Mouse (Mus musculus) midbrain, embryonic 14.5 days (tissue): ENCODE data around the gene Panx2. TPM values are rescaled to one million over a fixed set of nuclear protein-coding genes. Genes with fewer than 3 reads are reported as not detected.
A peak's percentile ranks its signal among the peaks of the same experiment; 100 is the strongest.

Experiments used
- ATAC-seq: fragments of 200-750 bp; cut with Nextera tagmentation; 2 replicates; pipeline ENCODE4 v1.8.0; 2017; ENCODE audit warnings: moderate number of reproducible peaks, moderate library complexity; ENCODE audit not compliant: low FRiP score, low TSS enrichment
- DNase-seq: peaks from one replicate; pipeline ENCODE4 v3.0.0-alpha.2; 2015
- H3K27ac ChIP-seq: fragments of 300-500 bp; sonication (generic); replicated peaks from 2 replicates; pipeline ENCODE4 v1.5.1; 2014; ENCODE audit warnings: mild to moderate bottlenecking, low read depth, low read length, moderate library complexity
- H3K27me3 ChIP-seq: fragments of 300-500 bp; sonication (generic); 2 replicates; pipeline ENCODE4 v1.6.1; 2014; ENCODE audit warnings: low read length, control low read depth, mixed read lengths; ENCODE audit not compliant: control insufficient read depth, insufficient read depth
- H3K36me3 ChIP-seq: fragments of 300-500 bp; sonication (generic); 2 replicates; pipeline ENCODE4 v1.6.1; 2014; ENCODE audit warnings: low read length, control low read depth; ENCODE audit not compliant: control insufficient read depth, insufficient read depth
- H3K4me1 ChIP-seq: fragments of 300-500 bp; sonication (generic); 2 replicates; pipeline ENCODE4 v1.6.1; 2014; ENCODE audit warnings: mild to moderate bottlenecking, antibody characterized with exemption, low read length, control low read depth; ENCODE audit not compliant: control insufficient read depth, insufficient read depth
- H3K4me2 ChIP-seq: fragments of 300-500 bp; sonication (generic); 2 replicates; pipeline ENCODE4 v1.6.1; 2014; ENCODE audit warnings: mild to moderate bottlenecking, low read length, moderate library complexity
- H3K4me3 ChIP-seq: fragments of 300-500 bp; sonication (generic); replicated peaks from 2 replicates; pipeline ENCODE4 v1.5.1; 2014; ENCODE audit warnings: low read depth, low read length
- H3K9ac ChIP-seq: fragments of 300-500 bp; sonication (generic); replicated peaks from 2 replicates; pipeline ENCODE4 v1.6.1; 2014; ENCODE audit warnings: mild to moderate bottlenecking, low read length, moderate library complexity
- H3K9me3 ChIP-seq: fragments of 300-500 bp; sonication (generic); 2 replicates; pipeline ENCODE4 v1.6.1; 2016; ENCODE audit warnings: low read length, control low read depth, mixed read lengths; ENCODE audit not compliant: control insufficient read depth
- WGBS: fragments of 180-500 bp; shearing (Covaris S2); extraction: QIAGEN DNeasy Blood & Tissue Kit; methylation state at CpG from one replicate; pipeline ENCODE4 v1.1.7; 2014; 5-methylcytosine and 5-hydroxymethylcytosine counted together
- polyA plus RNA-seq: library from polyadenylated mRNA; unstranded; fragments of >200 nt; fragmentation: Nextera tagmentation; extraction: Ambion mirVana; gene quantifications from 2 replicates; pipeline ENCODE4 v1.2.1, GENCODE M21; 2014

The Panx2 gene
- polyA plus RNA-seq, 1 experiment from 2014 or later = 6.6 TPM

DNA sequence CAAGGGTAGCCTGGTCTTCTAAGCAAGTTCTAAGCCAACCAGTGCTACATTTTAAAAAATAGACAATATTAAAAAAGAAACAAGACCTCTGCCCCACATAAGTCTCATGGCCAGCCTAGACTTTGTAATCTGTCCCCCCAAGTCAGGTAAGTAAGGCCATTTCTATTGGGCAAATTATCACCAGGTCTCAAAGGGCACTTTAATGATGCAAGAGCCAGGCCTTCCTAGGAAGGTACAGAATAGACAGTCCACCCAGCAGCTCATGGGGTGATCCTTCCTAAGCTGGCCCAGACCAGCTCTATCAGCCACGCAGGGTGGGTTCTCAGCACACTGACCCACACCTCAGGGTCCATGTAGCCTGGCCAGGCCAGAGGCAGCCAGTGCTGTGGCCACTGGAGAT, 24.4 kb downstream of the Panx2 start:
- DNase-seq (no peak), ATAC-seq (no peak)
- Histone ChIP-seq H3K27me3 (no peaks in the 10 kb centered on the region), H3K4me1 (peaks cover 8% of the 10 kb centered on the region; the same call in 1 of the 2 replicates), H3K27ac (no peak overlapping the region), H3K4me3 (no peak overlapping the region), H3K9ac (no peak overlapping the region), H3K4me2 (no peak overlapping the region), H3K36me3 (peaks cover 69% of the 10 kb centered on the region), H3K9me3 (no peaks in the 10 kb centered on the region)
- WGBS = 96% methylated on average over 1 of the region's 1 CpGs

DNA sequence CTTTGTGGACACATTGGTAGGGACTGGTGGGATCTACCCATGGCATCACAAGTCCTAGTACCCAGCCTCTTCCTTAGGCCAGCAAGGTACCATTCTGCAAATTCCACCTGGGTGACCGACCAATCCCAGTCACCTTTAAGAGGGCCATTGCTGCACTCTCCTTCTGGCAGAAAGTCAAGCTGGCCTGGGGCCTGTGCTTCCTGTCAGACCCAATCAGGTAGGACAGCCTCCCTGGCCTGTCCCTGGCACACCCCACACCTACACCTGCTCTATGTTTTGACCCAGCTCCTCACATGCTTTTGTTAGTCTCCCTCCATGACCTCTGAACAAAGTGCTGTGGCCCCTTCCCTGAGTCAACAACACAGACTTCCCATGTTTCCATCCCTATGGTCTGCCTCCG, 25.3 kb downstream of the Panx2 start:
- no peak for DNase-seq
- WGBS = 92% methylated on average over 2 of the region's 2 CpGs

DNA sequence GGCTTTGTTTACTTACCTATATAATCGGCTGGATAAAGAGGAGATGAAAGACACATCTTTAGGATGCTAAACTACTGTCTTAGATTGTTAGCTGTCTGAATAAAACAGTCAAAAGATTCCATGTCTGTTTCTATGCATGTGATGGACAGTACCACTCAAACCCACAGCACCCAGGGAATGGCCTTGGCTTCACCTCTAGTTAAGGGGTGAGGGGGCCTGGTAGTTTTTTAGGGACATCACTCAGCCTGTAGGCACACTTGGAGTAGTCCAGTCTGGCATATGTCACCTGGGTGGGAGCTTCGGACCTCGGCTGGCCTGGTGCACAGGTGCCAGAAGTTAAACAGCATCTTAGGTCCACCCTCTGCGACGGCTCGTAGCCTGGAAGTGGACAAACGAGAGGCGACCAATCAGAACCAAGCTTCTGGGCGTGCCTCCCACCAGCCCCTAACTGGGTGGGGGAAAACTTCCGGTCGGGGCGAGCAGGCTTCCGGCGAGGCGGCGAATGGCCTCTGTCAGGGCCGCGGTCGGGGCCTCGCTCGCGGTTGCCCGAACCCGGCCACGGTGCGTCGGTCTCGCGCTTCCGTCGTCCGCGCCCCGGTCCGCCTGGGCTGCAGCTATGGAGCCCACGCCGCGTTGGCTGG, 29.2 kb downstream of the Panx2 start, which contains the start of gene Selenoo:
Gene Selenoo (plus strand): TSS at position 478 of the 641 bp plus-strand sequence.
- H3K36me3 ChIP-seq = peaks cover 57% of the 10 kb centered on the region
- WGBS = 2% methylated on average over 38 of the region's 38 CpGs

More for the DNA sequence above, 25.3 kb downstream of the Panx2 start:
- H3K9ac ChIP-seq = no peak overlapping the region
- no peaks in the 10 kb centered on the region for H3K27me3 ChIP-seq
- H3K36me3 ChIP-seq = peaks cover 65% of the 10 kb centered on the region
- ATAC-seq = no peak
- no peak overlapping the region for H3K4me3 ChIP-seq
- no peak overlapping the region for H3K27ac ChIP-seq
- H3K4me2 ChIP-seq = no peak overlapping the region
- no peaks in the 10 kb centered on the region for H3K9me3 ChIP-seq
- peaks cover 10% of the 10 kb centered on the region for H3K4me1 ChIP-seq

DNA sequence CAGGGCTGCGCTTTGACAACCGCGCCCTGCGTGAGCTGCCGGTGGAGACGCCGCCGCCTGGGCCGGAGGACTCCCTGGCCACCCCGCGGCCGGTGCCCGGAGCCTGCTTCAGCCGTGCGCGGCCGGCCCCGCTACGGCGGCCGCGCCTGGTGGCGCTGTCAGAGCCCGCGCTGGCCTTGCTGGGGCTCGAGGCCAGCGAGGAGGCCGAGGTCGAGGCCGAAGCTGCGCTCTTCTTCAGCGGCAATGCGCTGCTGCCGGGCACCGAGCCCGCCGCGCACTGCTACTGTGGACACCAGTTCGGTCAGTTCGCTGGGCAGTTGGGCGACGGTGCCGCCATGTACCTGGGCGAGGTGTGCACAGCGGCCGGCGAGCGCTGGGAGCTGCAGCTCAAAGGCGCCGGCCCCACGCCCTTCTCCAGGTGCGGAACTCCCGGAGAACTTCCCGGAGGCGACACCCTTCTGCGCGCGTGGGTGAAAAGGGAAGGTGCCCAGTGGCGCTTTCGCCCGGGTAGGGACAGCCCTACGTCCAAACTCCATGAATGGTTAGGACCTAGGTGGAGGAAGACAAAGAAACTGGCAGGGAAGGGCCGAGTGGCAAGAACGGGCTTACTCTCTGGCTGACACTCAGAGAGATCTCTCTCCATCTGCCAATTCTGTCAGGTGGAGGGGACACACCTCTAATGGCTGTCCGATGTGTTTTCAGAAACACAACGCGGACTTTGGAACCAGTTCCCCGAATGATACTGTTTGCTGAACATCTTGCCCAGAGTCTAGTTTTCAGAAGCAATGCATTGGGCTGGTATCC, 29.9 kb downstream of the Panx2 start:
- Histone ChIP-seq H3K4me1 (peaks cover 16% of the 10 kb centered on the region), H3K4me3 (peak overlapping the region; percentile 91), H3K36me3 (peaks cover 57% of the 10 kb centered on the region), H3K27me3 (no peaks in the 10 kb centered on the region), H3K27ac (peak overlapping the region; percentile 89), H3K9ac (peak overlapping the region; percentile 90), H3K9me3 (no peaks in the 10 kb centered on the region), H3K4me2 (peak overlapping the region; percentile 94)
- peak; percentile 55 for ATAC-seq
- no peak for DNase-seq
- 3% methylated on average over 68 of the region's 68 CpGs for WGBS

More for the DNA sequence above, 29.2 kb downstream of the Panx2 start, which contains the start of gene Selenoo:
- DNase-seq (peak; percentile 95), ATAC-seq (peak; percentile 94)
- Histone ChIP-seq H3K9me3 (no peaks in the 10 kb centered on the region), H3K27ac (peak within 1 kb of the TSS; percentile 89), H3K4me1 (peaks cover 16% of the 10 kb centered on the region), H3K27me3 (no peaks in the 10 kb centered on the region), H3K4me2 (peak within 1 kb of the TSS; percentile 94), H3K4me3 (peak within 1 kb of the TSS; percentile 91), H3K9ac (peak within 1 kb of the TSS; percentile 90)

DNA sequence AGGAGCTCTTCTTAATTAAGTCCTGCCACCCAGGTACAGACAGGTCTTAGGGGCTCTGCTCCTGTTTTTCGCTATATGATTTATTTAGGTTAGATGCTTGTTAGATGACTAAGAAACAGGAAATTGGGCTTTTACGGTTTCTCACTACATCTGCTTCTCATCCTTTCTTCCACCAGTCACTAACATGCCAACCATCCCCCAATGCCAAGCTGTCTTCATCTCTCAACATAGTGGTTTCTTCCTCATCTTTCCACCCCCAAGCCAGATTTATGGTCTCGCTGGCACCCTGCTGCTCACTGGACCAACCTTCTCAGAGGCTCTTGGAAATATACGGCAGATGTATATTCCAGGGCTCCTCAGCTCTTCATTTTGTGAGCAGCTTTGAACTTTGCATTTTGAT, 31.1 kb downstream of the Panx2 start:
- no peak overlapping the region for H3K9ac ChIP-seq
- no peak overlapping the region for H3K27ac ChIP-seq
- H3K4me2 ChIP-seq = peak overlapping the region; percentile 94; the same call in 1 of the 2 replicates
- H3K36me3 ChIP-seq = peaks cover 57% of the 10 kb centered on the region
- 88% methylated on average over 4 of the region's 4 CpGs for WGBS
- H3K4me3 ChIP-seq = no peak overlapping the region
- no peaks in the 10 kb centered on the region for H3K27me3 ChIP-seq
- DNase-seq (no peak), ATAC-seq (no peak)
- H3K4me1 ChIP-seq = peaks cover 16% of the 10 kb centered on the region
- no peaks in the 10 kb centered on the region for H3K9me3 ChIP-seq

DNA sequence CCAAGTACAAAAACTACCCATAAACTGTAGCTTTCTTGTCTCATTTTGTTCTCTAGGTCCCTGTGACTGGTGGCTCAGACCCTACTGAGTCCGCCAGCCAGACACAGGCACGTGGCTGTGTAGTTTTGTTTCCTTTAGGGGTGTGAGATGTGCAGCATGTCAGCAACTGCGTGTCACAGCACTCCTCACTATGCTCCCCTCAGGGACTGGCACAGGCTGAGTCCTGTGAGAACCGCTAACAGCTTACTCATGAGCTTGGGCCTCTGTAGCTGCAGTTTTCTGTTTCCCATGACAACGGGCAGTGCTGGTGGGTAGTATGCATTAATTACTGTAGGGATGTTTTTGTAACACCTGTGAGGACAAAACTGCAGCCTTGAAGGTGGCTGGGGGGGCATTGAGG, 32.6 kb downstream of the Panx2 start:
- H3K9me3 ChIP-seq = no peaks in the 10 kb centered on the region
- ATAC-seq = no peak
- peaks cover 16% of the 10 kb centered on the region for H3K4me1 ChIP-seq
- DNase-seq = no peak
- H3K4me3 ChIP-seq = no peak overlapping the region
- no peak overlapping the region for H3K27ac ChIP-seq
- whole genome bisulfite sequencing = 74% methylated on average over 5 of the region's 5 CpGs
- no peak overlapping the region for H3K9ac ChIP-seq
- H3K4me2 ChIP-seq = no peak overlapping the region
- H3K27me3 ChIP-seq = no peaks in the 10 kb centered on the region
- peaks cover 57% of the 10 kb centered on the region for H3K36me3 ChIP-seq

DNA sequence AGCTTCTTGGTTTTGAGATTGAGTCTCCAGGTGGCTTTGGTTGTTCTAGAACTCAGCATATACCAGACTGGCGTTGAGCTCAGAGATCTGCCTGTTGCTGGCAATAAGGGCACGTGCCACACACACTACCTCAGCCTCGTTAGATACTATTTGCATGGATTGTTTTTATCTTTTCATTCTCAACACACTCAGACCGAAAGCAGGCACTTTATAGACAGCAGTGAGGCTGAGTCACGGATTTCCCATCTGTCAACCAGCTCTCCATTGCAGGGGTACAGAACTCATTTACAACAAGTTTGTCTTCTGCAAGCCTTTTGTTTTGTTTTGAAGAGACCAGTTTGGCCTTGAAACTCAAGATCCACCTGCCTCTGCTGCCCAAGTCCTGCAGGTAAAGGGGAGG, 37.9 kb downstream of the Panx2 start:
- 95% methylated on average over 5 of the region's 5 CpGs for WGBS
- H3K4me1 ChIP-seq = no peaks in the 10 kb centered on the region
- no peak overlapping the region for H3K9ac ChIP-seq
- no peak overlapping the region for H3K27ac ChIP-seq
- H3K27me3 ChIP-seq = no peaks in the 10 kb centered on the region
- no peaks in the 10 kb centered on the region for H3K9me3 ChIP-seq
- DNase-seq = no peak
- H3K4me2 ChIP-seq = no peak overlapping the region
- H3K4me3 ChIP-seq = no peak overlapping the region
- H3K36me3 ChIP-seq = peaks cover 100% of the 10 kb centered on the region
- ATAC-seq = no peak

DNA sequence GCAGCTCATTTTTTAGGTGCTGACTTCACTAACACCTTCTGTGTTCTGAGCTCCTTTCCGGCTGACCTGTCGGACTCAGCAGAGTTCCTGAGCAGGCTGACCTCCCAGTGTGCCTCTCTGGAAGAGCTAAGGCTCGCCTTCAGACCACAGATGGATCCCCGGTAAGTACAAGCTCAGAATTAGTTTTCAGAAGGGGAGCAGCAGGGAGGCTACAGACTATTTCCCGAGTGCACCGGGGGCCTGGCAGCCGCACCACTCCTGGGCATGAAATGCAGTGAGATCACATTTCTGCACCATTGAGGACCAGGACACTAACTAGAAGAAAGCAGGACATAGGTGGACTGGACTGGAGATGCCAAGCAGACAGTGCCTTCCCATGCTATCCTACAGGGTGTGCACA, 39.1 kb downstream of the Panx2 start:
- no peaks in the 10 kb centered on the region for H3K27me3 ChIP-seq
- no peaks in the 10 kb centered on the region for H3K9me3 ChIP-seq
- no peaks in the 10 kb centered on the region for H3K4me1 ChIP-seq
- WGBS = 92% methylated on average over 7 of the region's 7 CpGs
- no peak overlapping the region for H3K4me2 ChIP-seq
- no peak overlapping the region for H3K4me3 ChIP-seq
- peaks cover 99% of the 10 kb centered on the region for H3K36me3 ChIP-seq
- no peak overlapping the region for H3K9ac ChIP-seq
- ATAC-seq = no peak
- H3K27ac ChIP-seq = no peak overlapping the region
- no peak for DNase-seq
